Comparison of ENCODE assay signal across 18 mouse cellular contexts in genomic region chr8:70397611-70398563, GRCm38 (mm10). TPM values are rescaled to one million over a fixed set of nuclear protein-coding genes. Genes with fewer than 3 reads are reported as not detected.
DNase-seq lines count a peak whose midpoint lies in the region; ATAC-seq and TF ChIP-seq lines count a peak whose summit lies in the region.
"Had no signal": no experiment of that assay in that cellular context is flagged by ENCODE, and none has a peak within 500 bp of the region (broad histone marks: within the 10 kb centered on the region; RNA-seq: fewer than 3 reads in every experiment).

No protein-coding gene starts in this region.

- H3K36me3 ChIP-seq in kidney, embryonic 15.5 days = peaks cover 12% of the 10 kb centered on the region; the same call in 1 of the 2 replicates

- no peak overlapping the region for H3K4me2 ChIP-seq in kidney, embryonic 15.5 days
- H3K4me2 ChIP-seq: heart, embryonic 11.5 days; midbrain, embryonic 15.5 days had no signal

- no peaks in the 10 kb centered on the region for H3K9me3 ChIP-seq in kidney, embryonic 15.5 days (replicated peaks)
- H3K9me3 ChIP-seq: midbrain, embryonic 15.5 days had no signal

- no peak for ATAC-seq in kidney, embryonic 15.5 days (replicated peaks; ENCODE audit: low FRiP score)
- ATAC-seq: liver, postnatal 0 days; midbrain, embryonic 15.5 days had no signal

- no peak overlapping the region for H3K9ac ChIP-seq in kidney, embryonic 15.5 days
- H3K9ac ChIP-seq: liver, postnatal 0 days; midbrain, embryonic 15.5 days had no signal

- 88% methylated on average over 16 of the region's 16 CpGs for WGBS in kidney, embryonic 15.5 days

- no peak for DNase-seq in layer of hippocampus, adult 2 months (ENCODE audit: low spot score in 2 of 2)
- no peak for DNase-seq in layer of hippocampus, adult 9-11 months
- peak; percentile 50 for DNase-seq in thymus, postnatal 4 days
- no peak for DNase-seq in thymus, postnatal 25 days
- peak; percentile 93 for DNase-seq in cerebellum, adult 9-10 months
- no peak for DNase-seq in gastrocnemius, adult 8-10 months (ENCODE audit: low spot score in 2 of 2)
- DNase-seq: embryo, embryonic 11 days; heart, postnatal 14 days; kidney, adult 9 months; kidney, postnatal 36 days; liver, postnatal 0 days; lung, postnatal 14 days had no signal

- H3K4me1 ChIP-seq in kidney, embryonic 15.5 days = no peaks in the 10 kb centered on the region
- H3K4me1 ChIP-seq: midbrain, embryonic 15.5 days had no signal

- H3K27ac ChIP-seq in layer of hippocampus, adult 2 months = peak overlapping the region; percentile 77
- no peak overlapping the region for H3K27ac ChIP-seq in kidney, embryonic 15.5 days
- H3K27ac ChIP-seq: midbrain, embryonic 15.5 days had no signal

- no peaks in the 10 kb centered on the region for H3K27me3 ChIP-seq in kidney, embryonic 15.5 days
- H3K27me3 ChIP-seq: midbrain, embryonic 15.5 days had no signal

- no peak for TF ChIP-seq CTCF in layer of hippocampus, adult 2 months (conservative IDR thresholded peaks at IDR 0.05)

- no peak overlapping the region for H3K4me3 ChIP-seq in layer of hippocampus, adult 2 months
- H3K4me3 ChIP-seq in kidney, embryonic 15.5 days (replicated peaks) = no peak overlapping the region
- H3K4me3 ChIP-seq: midbrain, embryonic 15.5 days; myocyte had no signal

RNA-seq across cellular contexts. Expression of gene Comp, which starts 24.5 kb away (rescaled TPM):
- total RNA-seq in layer of hippocampus, adult 2 months (2021) = under 1 TPM; 0.29 to 0.56 TPM
- 10 to 100 TPM in 2 of 4 experiments, 1 to 10 TPM in 2; 2.7 to 16.7 (median 8.4) TPM for total RNA-seq in gastrocnemius, adult 8-10 months (2022)
- 0.40 and 1.5 TPM in 2 replicates for polyA plus RNA-seq in kidney, embryonic 15.5 days (2015; fragmentation: Nextera tagmentation; extraction: Ambion mirVana)
- total RNA-seq: granulocyte monocyte progenitor cell, adult 5-6 weeks; liver, adult 2 months had no signal
- polyA plus RNA-seq: liver, adult 2 months had no signal

RNA-seq across cellular contexts. Expression of gene Crtc1, which starts 41.5 kb away (rescaled TPM):
- 100 to 1,000 TPM; 191 to 208 TPM for total RNA-seq in layer of hippocampus, adult 2 months (2021)
- 10 to 100 TPM in 1 of 4 experiments, 1 to 10 TPM in 3; 7.1 to 15.3 (median 7.6) TPM for total RNA-seq in gastrocnemius, adult 8-10 months (2022)
- polyA plus RNA-seq in kidney, embryonic 15.5 days (2015; fragmentation: Nextera tagmentation; extraction: Ambion mirVana) = 17.9 and 21.0 TPM in 2 replicates

RNA-seq across cellular contexts. Expression of gene Upf1, which starts 44.8 kb away (rescaled TPM):
- total RNA-seq in layer of hippocampus, adult 2 months (2021) = 10 to 100 TPM; 67.7 to 68.7 TPM
- total RNA-seq in gastrocnemius, adult 8-10 months (2022) = 10 to 100 TPM; 29.7 to 32.7 (median 30.8) TPM
- polyA plus RNA-seq in kidney, embryonic 15.5 days (2015; fragmentation: Nextera tagmentation; extraction: Ambion mirVana) = 17.1 and 17.2 TPM in 2 replicates

Comparison
In these comparisons a context has a peak if more than half of its experiments do, and no peak if none do; other contexts are left out.
1. DNase-seq: peak in thymus, postnatal 4 days (single experiment) and cerebellum, adult 9-10 months (single experiment); none in layer of hippocampus, adult 2 months (0 of 2), layer of hippocampus, adult 9-11 months (single experiment), thymus, postnatal 25 days (single experiment) and gastrocnemius, adult 8-10 months (0 of 2).
2. RNA of gene Crtc1, which starts 41.5 kb away (total RNA-seq): 191 to 208 TPM in layer of hippocampus, adult 2 months; 7.1 to 15.3 TPM in gastrocnemius, adult 8-10 months; every median in the first group is over 10 times any median in the second.